Mouse (Mus musculus): ENCODE measurements around the gene Gstm3.
"Not testable (repeated sequence)": the region's sequence is repeated elsewhere in the genome, so short reads cannot be mapped to it uniquely, and the experiment has no call there.

Gene Gstm3

DNA sequence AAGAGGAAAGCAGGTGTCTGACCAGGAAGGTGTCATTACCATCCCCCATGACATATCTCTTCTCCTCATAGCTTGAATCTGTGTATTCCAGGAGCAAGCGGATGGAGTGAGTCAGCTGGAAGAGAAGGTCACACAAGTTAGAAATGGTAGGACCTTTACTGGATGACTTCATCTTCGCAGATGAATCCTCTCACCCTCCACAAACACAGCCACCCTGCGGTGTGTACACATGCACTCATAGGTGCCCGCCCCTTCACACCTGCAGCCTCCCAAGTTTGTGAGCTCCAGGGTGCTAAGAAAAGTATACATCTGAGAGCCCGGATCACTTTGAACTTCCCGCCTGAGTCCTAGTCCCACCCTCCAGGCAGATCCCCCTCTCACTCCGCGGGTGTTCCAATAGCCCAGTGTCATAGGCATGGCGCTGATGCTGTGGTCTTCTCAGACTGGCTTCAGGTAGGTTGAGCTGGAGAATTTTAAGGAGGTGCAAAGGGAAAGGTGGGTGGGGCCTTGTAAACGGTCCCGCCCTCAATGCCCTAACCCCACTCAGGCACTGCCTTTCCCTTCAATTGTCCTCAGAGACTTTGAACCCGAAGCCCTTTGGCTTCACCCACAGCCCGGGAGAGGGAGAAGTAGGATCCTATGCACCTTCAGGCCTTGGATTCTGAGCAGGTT, at the start of gene Gstm3:
Gene Gstm3, minus strand, starts transcription at position 560 of the 672 bp plus-strand sequence.
- no peak for DNase-seq (ENCODE audit: low read depth, low spot score)

DNA sequence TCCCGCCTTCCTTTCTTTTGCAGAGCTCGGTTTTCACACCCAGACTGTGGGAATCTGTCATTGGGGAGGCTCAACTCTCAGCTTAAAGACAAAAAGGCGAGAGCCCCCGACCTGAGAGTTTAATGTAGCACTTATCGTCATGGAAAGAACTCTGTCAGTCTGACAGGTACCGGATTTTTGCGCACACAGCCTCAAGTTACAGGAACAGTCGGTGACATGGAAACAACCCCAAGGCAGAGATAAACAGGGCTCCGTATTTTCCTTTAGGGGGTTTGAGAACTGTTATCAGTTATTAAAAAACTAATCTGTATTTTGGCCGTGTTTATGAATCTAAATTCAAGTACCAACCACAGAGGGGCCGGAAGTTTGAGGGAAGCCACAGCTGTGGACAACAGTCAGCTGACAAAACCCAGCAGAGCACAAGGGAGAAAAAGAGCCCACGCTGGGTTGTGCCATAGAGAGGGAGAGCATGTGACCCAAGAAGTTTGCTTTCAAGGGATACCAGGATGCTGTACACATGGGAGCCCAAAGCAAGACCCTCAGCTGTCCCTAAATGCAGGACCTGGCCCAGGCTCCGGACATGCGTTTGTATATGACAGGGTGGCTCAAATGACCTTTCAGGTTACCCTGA, 49.2 kb upstream of the Gstm3 start:
- no peak for DNase-seq (ENCODE audit: low read depth, low spot score)

DNA sequence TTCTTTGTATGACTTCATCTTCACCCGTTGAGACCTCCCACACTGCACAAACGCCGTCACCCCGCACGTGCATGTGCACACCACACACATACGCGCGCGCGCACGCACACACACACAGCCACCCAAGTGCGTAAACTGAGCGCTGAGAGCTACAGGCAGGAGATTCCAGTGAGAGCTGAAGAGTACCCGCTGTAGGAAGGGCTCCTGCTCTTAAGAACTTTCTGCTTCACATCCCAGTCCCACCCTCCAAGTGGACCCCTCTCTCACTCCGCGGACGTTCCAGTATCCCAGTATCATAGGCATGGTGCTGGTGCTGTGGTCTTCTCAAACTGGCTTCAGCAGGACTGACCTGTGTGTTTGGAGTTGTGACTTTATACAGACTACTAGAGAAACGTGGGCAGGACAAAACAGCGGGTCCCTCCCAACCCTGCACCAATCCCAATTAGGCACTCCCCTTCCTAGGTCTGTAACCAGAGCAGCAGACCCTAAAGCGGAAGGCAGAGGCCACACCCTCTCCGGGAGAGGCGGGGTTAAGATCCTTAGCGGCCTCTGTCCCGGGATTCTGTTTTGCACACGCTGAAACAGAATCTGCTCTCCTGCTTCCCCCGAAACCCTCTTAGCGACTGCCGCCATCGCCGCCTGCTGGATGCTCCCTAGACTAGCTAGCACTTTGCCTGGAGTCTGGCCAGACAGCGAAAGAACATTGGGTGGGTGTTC, 48.5 kb upstream of the Gstm3 start, which contains the start of gene Gstm1:
Gene Gstm1, minus strand, starts transcription at position 501 of the 717 bp plus-strand sequence.
- peak; percentile 98 for DNase-seq (ENCODE audit: low read depth, low spot score)

DNA sequence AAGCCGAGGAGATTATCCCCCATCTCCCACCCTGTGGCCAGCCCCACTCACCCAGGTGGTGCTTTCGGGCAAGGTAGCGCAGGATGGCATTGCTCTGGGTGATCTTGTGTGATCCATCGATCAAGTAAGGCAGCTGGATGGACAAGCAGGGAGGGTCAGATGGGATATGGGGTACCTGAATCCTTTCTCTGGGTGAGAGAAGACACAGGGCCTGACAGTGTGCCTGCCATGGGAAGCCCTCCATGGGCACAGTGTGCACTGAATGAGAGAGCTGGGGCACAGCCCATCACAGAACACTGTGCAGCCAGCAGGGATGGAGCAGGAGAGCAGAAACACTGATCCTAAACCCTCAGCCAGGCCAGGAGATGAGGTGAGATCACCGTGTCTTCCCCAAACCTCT, 47.4 kb upstream of the Gstm3 start:
- DNase-seq (ENCODE audit: low read depth, low spot score) = not testable (repeated sequence)

DNA sequence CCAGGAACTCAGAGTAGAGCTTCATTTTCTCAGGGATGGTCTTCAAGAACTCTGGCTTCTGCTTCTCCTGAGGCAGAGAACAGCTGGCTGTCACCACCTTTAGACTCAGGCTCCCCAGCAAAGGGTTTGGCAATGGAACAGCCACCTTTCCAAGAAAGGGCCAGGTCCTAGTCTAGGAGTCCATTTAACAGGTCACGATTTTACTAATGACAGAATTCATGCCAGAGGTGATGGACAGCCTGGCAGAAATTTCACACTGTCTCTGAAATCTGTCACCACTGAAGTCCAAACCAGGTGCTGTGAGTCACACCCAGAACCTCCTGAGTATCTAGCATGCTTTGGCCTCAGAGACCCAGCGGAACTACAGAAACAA, 45.9 kb upstream of the Gstm3 start:
- DNase-seq (ENCODE audit: low read depth, low spot score) = no peak

DNA sequence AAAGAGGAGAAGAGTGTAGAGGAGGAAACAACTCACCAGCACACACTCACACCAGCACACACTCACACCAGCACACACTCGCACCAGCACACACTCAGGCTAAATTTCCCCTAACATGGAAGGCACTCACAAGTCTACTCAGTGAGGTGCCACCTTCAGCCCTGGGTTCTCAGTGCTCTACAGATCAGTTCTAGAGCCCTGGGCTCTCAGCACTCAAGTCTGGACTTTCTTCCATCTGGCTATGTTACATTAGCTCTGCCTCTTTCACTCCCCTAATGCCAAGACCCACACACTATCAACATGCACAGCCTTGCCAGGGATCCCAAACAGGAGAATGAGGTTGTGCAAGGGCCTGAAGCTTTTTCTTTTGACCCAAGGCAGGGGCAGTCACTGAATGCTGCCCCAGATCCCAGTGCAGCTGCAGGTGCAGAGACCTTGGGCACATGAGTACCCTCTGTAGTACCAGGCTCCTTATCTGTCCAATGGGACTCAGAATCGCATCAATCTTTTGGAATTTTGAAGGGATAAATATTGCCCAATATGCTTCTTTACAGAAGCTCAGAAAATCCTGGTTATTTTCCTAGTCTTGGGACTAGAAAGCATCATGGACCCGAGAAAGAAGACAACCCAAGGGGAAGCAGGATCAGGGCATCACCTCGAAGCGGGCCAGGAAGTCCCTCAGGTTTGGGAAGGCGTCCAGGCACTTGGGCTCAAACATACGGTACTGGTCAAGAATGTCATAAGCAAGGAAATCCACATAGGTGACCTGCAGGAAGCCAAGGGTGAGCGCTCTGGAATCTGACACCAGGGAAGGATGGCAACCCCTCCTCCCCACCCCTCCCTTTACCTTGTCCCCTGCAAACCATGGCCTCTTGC, 45.3 kb upstream of the Gstm3 start:
- no peak for DNase-seq (ENCODE audit: low read depth, low spot score)

DNA sequence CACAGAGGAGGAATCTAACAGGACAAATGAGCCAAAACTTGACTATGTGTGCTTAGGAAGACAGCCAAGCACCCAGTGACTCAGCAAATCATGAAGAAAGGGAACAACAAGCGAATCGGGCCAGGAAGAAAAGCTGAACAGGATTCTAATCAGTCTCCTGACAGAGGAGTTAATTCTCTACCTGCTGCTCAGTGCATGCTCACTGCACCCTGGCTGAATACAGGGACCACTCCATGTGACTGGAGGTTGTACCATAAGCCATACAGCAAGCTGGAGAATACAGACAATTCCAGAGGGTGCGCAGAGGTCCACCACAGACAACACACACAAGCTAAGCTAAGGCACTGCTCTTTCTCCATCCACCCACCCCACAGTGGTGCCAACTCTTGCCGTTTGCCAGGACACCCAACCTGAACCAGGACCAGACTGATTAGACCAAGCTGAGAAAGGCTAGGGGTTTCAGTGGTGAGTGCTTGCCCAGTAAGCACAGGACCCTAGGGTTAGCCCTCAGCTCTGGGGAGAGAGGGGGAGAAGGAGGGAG, 44.3 kb upstream of the Gstm3 start:
- peak; percentile 72 for DNase-seq (ENCODE audit: low read depth, low spot score)

DNA sequence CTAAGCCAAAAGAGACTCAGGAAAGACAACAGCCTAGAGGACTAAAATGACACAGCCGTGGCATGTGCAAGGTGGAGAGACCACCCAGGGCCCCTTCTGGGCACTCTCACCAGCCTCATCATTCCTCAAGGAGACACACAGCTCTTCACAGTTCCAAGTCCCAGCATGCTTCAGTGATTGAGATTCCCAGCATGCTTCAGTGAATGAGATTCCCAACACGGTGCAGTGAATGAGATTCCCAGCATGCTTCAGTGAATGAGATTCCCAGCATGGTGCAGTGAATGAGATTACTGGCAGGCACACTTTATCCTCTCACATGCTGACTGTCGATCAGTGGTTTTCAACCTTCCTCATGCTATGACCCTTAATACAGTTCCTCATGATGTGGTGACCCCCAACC, 42.5 kb upstream of the Gstm3 start:
- no peak for DNase-seq (ENCODE audit: low read depth, low spot score)

DNA sequence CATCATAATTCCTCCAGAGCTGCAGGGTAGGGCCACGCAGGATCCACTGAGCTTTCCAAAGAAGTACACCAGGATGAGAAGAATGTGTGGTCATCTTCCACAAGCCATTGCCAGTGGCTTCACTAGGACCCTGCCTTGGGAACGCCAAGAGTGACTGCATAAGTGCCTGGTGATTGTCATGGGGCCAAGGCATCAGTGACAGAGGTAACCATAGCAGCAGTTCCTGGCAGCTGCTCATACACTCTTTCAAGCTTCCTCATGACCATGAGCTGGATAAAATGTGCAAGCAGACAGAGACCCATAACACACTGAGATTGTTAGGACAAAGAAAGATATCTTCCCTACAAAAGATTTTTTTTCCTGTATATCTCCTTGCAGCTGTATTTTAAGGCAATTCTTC, 41.2 kb upstream of the Gstm3 start:
- DNase-seq (ENCODE audit: low read depth, low spot score) = no peak

DNA sequence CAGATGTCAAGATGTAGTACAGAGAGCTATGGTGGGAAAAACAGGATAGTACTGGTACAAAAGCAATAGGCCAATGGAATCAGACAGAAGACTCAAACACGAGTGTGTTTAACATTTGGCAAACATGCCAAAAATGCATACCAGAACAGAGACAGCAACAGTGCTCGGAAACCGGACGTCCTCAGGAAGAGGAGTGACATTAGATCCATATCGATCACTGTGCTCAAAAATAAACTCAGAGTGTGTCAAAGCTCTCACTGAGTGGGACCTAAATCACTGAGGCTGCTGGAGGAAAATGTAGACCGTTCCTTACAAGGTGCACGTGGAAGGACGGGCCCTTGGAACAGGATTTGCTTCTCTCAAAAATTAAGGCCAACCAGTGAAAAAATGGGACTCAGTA, 32.9 kb upstream of the Gstm3 start:
- DNase-seq (ENCODE audit: low read depth, low spot score) = no peak

DNA sequence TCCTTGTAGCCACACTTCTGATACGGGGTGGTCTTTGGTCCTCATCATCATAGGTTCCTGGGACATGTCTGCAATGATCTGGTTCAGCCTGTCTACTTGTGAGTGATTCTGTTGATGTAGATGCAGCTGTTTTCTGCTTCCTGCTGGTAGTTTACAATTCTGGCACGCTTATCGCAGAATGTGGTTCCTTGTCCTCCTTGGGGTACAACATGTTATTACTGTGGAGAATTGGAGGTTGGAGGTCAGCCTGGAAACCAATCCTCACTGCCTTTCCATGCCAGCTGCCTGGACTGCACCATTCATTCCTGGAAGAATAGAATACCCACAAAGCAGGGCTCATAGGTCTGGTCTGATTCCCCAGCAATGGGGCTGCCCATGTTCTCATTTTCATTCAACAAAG, 30.4 kb upstream of the Gstm3 start:
- no peak for DNase-seq (ENCODE audit: low read depth, low spot score)

DNA sequence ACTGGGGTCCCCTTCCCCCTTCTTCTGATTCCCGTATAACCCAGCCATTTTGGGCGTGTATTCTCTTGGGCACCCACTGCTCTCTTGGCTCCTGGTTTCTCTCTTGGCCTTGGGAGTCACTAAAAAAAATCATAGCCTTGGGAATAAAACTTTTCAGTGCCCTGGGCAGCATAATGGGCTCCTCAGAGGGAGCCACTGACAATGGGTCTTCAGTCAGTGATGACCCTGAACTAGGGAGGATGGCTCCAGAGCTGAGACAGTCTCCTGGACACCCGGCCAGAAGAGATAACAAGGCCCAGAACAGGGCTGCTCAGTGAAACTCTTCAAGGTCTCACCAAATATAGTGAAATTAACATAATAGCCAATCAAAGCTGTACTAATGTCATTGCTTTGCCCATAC, 29.5 kb upstream of the Gstm3 start:
- no peak for DNase-seq (ENCODE audit: low read depth, low spot score)

DNA sequence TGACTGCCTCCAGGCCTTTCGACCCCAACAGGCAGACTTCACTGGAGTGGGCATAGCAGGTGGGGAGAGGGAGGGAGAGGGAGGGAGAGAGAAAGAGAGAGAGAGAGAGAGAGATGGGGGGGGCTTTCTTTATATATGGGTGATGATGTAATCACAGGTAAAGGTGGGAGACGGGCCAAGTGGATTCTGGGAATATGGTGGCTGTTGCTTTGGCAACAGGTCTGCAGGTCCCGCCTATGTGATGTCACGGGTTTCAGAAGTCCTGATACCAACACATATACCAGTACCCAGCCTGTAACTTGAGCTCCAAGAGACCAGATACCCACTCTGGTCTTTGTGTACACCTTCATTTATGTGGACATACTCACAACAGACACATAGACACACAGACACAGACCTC, 27.5 kb upstream of the Gstm3 start:
- DNase-seq (ENCODE audit: low read depth, low spot score) = no peak

DNA sequence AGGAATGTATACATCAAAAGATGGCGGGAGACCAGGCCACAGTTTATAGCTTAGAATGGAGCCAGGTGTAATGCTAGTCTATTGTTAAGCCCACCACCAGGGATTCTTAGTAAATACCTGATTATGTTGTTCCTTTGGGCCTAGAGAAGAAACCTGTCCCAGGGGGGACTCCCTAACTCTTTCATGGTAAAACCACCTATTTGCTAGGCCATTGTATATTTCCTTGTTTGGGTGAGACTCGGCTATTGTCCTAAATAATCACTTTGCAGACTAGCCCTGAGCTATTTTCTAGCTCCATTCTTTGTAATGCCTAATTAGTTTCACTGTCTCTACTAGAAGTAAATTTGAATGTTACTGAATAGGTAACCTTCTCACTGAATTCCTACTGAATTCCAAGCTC, 26.9 kb upstream of the Gstm3 start:
- DNase-seq (ENCODE audit: low read depth, low spot score) = not testable (repeated sequence)

DNA sequence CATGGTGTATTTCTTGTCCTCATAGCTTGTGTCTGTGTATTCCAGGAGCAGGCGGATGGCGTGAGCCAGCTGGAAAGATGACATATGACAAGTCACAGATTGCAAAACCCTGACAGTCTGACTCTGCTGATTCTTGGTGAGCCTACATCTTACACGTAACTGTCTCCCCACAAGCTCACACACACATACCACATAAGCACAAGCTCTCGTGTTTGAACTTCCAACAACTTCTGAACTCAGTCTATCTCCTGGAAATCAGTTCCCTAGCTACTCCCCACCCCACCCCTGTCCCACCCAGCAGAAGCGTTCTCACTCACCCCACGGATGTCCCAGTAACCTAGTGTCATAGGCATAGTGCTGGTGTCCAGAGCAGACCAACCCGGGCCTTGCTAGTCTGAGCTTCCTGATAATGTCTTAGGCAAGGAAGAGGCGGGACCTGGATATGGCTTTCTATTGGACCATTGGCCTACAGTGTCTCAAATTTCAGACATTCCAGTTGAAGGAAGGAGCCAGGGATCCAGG, 17.0 kb upstream of the Gstm3 start, which contains the start of gene Gstm2:
Gene Gstm2, minus strand, starts transcription at position 413 of the 522 bp plus-strand sequence.
- peak; percentile 72 for DNase-seq (ENCODE audit: low read depth, low spot score)

DNA sequence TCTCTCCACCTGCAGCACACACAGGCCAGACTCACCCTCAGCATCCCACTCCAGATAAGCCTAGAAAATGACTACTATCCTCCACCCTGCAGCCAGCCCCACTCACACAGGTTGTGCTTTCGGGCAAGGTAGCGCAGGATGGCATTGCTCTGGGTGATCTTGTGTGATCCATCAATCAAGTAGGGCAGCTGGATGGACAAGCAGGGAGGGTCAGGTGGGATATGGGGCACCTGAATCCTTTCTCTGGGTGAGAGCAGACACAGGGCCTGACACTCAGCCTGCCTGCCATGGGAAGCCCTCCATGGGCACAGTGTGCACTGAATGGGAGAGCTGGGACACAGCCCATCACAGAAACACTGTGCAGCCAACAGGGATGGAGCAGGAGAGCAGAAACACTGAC, 16.1 kb upstream of the Gstm3 start:
- not testable (repeated sequence) for DNase-seq (ENCODE audit: low read depth, low spot score)

DNA sequence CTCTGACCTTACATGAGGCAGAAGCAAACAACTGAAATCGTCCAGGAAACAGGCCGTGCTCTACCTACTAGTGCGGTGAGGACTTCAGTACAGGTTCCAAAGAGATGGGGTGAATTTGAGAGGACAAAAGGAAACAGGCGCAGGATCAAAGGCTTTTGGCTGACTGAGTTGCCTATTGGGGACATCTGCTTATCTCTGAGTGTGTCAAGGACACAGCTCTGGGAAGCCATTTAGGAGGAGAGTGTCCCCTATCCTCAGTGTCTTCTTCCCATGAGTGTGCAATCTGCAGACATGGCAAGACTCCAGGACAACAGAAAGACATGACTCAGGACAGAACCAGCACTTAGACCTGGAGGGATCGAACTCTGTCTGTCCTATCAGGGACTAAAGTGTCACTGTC, 15.4 kb upstream of the Gstm3 start:
- DNase-seq (ENCODE audit: low read depth, low spot score) = no peak

DNA sequence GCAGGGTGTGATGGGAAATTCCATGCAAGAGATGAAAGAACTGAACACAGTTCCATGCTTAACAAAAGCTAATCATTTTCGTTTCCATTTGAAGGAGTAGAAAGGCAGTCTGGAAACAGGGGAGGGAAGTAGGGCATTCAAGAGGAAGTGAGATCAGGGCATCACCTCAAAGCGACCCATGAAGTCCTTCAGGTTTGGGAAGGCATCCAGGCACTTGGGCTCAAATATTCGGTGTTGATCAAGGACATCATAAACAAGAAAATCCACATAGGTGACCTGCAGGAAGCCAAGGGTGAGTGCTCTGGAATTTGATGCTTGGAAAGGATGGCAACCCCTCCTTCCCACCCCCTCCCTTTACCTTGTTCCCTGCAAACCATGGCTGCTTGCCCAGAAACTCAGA, 14.7 kb upstream of the Gstm3 start:
- no peak for DNase-seq (ENCODE audit: low read depth, low spot score)

DNA sequence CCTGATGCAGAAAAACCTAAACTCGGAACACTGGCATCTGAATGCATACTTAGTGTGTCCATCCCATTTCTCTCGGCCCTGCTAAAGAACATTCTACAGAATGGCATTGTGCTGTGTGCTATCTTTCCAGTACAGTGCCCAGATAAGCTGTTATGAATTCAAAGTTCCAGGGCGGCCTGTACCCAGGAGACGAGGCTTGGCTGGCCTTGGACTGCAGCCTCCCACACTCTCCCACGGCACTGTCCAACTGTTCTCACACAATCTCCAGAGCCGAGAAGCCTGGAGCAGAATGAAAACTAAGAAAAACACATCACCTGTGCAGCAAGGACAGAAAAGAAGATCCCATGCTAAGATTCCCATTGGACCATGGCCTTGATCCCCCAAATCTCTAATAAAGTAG, 13.6 kb upstream of the Gstm3 start:
- DNase-seq (ENCODE audit: low read depth, low spot score) = no peak

DNA sequence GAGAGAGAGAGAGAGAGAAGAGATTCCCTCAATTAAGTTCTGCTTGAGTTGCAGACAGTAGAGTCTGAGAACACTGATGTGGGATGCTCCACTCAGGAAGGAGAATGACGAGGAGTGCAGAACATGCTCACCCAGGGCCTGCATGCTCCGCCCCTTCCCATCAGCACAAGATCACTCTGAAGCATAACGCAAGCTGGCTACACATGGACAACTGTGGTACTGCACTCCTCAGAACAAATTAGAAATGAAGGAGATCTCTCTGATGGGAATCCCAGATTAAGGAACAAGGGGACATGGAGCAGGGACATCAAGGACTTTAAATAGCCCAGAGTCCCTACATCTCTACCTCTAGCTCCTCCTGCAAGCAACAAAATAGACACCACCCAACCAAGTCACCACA, 12.2 kb upstream of the Gstm3 start:
- DNase-seq (ENCODE audit: low read depth, low spot score) = no peak

DNA sequence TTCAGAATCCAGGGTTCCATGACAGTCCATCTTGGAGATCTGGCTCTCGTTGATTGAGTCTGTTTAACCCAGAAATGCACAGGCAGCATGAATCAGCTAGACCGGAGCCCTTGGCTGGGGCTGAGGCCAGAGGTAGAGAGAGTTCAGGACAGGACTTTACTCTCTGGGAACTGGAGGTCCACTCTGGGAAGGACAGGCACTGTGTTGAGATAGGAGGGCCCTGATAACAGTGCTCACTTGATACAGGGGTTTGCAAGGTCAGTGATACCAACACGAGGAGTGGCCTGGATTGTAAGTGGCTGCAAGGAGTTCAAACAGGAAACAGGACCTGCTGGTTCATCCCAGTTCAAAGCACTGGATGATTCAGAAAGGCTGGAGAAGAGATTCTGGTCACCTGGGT, 8.6 kb upstream of the Gstm3 start:
- DNase-seq (ENCODE audit: low read depth, low spot score) = no peak

All from skeletal muscle tissue, adult 2 months (tissue).